Mouse (Mus musculus): ENCODE data around the gene Fbxw7.

- TF ChIP-seq CTCF (IDR thresholded peaks at IDR 0.05; ENCODE audit: extremely low read depth, insufficient read depth, insufficient read length, insufficient replicate concordance) (no peak), POLR2A (IDR thresholded peaks at IDR 0.05; ENCODE audit: low read depth, low read length) (no peak)
Measured at GRCm38 (mm10) chr3:84988880-84989279, 173.8 kb downstream of the Fbxw7 start.

Data from spleen, adult 2 months (tissue).